Mouse (Mus musculus) mesoderm, embryonic 11.5 days (tissue): Measurements from ENCODE around the gene Clk1.
A peak's percentile ranks its signal among the peaks of the same experiment; 100 is the strongest.
"Not testable (repeated sequence)": the region's sequence is repeated elsewhere in the genome, so short reads cannot be mapped to it uniquely, and the experiment has no call there.

ENCODE experiments used
- DNase-seq: peaks from one replicate; pipeline ENCODE4 v3.0.0-alpha.2; 2012; ENCODE audit warnings: low read depth, low spot score

The Clk1 gene

DNA sequence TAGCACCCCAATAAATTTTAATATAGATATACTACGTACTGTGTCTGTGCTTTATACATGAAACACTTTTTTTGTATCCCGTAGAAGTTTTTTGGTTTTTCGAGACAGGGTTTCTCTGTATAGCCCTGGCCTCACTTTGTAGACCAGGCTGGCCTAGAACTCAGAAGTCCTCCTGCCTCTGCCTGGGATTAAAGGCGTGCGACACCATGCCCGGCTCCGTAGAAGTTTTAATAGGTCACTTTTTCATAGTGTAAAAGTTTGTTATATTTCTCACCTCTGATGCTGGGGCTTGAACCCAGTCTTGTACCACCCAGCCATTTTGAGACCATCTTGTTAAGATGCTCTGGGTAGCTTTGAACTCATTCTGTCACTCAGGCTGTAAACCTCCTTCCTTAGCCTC is 16.5 kb downstream of the Clk1 start:
- no peak for DNase-seq

DNA sequence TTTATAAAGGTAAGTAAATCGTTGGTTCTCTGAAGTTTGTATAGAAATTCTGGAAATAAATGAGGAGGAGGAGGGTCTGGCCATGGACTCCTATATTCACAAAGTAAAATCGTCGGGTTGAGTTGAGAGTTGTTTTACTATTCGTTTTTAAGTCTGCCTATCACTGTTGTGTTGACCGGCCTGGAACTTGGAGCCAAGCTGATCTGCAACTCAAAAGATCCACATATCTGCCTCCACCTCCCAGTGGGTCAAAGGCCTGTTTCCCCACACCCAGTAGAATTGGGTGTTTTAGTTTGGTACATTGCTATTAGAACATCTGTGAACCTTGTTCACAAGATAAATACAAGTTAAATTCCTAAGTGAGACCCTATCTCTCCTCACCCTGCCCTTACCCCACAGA is 20.1 kb downstream of the Clk1 start:
- DNase-seq, result no peak

DNA sequence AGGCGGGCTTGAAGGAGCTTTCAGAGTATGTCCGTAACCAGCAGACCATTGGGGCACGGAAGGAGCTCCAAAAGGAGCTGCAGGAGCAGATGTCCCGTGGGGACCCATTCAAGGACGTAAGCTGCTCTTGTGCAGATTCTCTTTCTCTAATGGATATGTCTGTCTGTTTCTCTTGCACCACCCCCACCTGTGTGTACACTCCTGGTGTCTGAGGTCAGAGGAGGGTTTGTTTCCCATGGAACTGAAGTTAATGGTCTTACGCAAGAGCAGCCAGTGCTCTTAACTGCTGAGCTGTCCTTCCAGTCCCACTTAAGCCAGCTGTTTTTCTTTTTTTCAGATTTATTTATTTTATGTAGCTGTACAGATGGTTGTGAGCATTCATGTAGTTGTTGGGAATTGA is 22.5 kb downstream of the Clk1 start:
- no peak for DNase-seq

- DNase-seq, result no peak
Measured at GRCm38 (mm10) chr1:58397731-58398130, 26.1 kb downstream of the Clk1 start.

DNA sequence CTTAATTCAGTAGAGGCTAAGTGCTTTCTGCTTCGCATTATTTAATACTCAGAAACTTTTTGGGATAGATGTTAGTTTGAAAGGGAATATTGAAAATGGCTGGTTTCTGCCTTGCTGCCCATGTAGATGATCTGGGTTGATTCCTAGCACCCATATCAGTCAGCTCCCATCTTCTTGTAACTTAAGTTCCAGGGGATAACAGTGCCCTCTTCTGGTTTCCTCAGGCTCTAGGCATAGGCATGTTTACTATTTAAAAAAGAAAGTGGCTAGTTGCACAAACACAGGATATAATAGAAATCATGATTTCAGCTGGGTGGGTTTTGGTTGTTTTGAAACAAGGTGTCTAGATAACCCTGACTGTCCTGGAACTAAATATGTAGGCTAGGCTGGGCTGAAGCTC is 27.7 kb downstream of the Clk1 start:
- DNase-seq, result no peak

GRCm38 (mm10) chr1:58395341-58395740 is 28.5 kb downstream of the Clk1 start:
- DNase-seq, result no peak

- DNase-seq, result peak; percentile 46
Measured at GRCm38 (mm10) chr1:58393284-58394195, 30.3 kb downstream of the Clk1 start.

DNA sequence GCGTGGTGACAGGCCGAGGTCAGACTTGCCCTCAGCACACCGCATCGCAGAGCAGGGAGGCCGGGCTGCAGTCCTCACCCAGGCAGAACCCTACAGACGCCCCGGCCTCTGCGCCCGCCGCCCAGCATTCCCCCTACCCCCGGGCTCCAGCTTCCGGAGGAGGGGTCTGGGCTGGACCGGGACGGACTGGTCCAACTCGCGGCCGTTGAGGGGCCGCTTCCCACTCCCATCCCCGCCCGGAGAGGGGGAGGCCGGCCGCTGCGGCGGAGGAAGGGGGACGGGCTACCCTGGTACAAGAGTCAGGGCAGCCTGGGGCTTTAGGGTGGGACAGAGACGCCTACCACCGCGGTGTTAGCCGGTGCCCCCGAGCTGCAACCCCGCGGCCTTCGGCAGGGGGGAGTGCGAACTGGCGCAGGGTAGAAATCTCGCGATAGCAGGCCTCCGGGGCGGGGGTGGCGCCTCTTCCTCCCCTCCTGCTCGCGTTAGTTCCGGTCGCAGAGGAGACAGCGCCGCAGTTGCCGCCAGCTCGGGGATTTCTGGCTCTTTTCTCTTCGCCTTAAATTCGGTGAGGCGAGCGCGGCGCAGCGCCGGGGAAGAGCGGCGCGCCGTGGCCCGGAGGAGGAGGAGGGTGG is 31.1 kb downstream of the Clk1 start, which contains the start of gene Bzw1:
TSS of gene Bzw1 (plus strand) at position 247 of the 632 bp plus-strand sequence.
- DNase-seq, result peak; percentile 95

GRCm38 (mm10) chr1:58392268-58392651 is 31.6 kb downstream of the Clk1 start:
- peak; percentile 45 for DNase-seq

- DNase-seq, result no peak
Measured at GRCm38 (mm10) chr1:58391421-58392267, 32.2 kb downstream of the Clk1 start.

GRCm38 (mm10) chr1:58382586-58383281 is 41.1 kb downstream of the Clk1 start:
- DNase-seq, result no peak

GRCm38 (mm10) chr1:58375574-58376147 is 48.2 kb downstream of the Clk1 start:
- no peak for DNase-seq

- DNase-seq, result not testable (repeated sequence)
Measured at GRCm38 (mm10) chr1:58374266-58374665, 49.6 kb downstream of the Clk1 start.

GRCm38 (mm10) chr1:58369716-58370115 is 54.1 kb downstream of the Clk1 start:
- DNase-seq, result no peak

GRCm38 (mm10) chr1:58366737-58367471 is 57.0 kb downstream of the Clk1 start:
- DNase-seq, result no peak

- no peak for DNase-seq
Measured at GRCm38 (mm10) chr1:58365829-58366228, 58.0 kb downstream of the Clk1 start.

- no peak for DNase-seq
Measured at GRCm38 (mm10) chr1:58364551-58364950, 59.3 kb downstream of the Clk1 start.

- no peak for DNase-seq
Measured at GRCm38 (mm10) chr1:58362296-58362695, 61.6 kb downstream of the Clk1 start.
